Mouse (Mus musculus): Measurements from ENCODE around the gene E330034G19Rik.

DNA sequence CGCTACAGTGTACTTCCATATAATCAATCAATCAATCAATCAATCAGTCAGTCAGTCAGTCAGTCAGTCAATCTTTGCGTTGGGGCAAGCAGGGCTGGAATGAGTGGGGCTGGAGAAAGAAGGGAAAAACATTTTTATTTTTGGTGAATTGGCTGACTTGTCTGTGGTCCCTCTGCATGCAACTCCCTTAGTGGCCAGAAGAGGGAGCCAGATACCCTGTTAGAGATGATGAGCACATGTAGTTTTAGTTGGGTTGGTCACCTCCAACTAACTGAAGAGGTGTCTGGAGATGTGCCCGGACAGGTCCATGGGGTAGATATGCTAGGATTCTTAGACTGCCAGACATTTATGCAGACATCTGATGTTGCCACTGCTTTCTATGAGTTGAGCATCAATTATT, 18.1 kb downstream of the E330034G19Rik start:
- TF ChIP-seq GATA1 (IDR thresholded peaks at IDR 0.05; ENCODE audit: low read length) (no peak), TAL1 (IDR thresholded peaks at IDR 0.05; ENCODE audit: low read length) (no peak)
